Mouse (Mus musculus): ENCODE data around the gene Asphd2. TPM values are rescaled to one million over a fixed set of nuclear protein-coding genes. Genes with fewer than 3 reads are reported as not detected.

The Asphd2 gene
- 80.9 and 85.0 TPM in 2 replicates for polyA plus RNA-seq (2012; rRNA removed)

DNA sequence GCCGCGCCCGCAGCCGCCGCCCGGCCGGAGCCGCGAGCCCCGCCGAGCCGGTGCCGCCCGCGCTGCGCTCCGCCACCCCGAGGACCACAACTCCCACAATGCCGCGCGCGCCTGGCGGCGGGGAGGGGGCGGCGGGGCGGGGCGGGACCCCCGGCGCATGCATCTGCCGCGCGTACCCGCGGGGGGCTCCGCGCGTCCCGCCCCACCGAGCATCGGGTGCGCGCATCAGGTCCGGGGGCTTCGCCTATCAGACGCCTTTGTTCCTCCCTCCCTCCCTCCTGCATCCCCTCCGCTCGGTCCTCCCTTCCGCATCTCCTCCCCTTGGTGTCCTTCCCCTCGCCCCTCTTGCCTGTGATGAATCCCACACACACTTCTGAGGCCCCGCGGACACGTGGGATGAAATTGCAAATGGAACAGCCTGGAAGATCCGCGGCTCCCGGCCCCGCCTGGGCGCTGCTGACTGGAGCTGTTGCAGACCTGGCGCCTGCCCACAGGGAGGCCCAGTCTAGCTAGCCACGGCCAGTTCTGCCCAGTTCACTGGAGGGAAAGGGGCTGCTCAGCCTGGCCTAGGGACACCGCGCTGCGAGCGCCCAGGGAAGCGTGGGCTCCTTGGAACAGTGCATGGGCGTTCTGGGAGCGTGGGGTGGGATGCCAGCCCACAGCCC lies at the start of gene Asphd2:
TSS of gene Asphd2 (minus strand) at position 88 of the 665 bp plus-strand sequence.

DNA sequence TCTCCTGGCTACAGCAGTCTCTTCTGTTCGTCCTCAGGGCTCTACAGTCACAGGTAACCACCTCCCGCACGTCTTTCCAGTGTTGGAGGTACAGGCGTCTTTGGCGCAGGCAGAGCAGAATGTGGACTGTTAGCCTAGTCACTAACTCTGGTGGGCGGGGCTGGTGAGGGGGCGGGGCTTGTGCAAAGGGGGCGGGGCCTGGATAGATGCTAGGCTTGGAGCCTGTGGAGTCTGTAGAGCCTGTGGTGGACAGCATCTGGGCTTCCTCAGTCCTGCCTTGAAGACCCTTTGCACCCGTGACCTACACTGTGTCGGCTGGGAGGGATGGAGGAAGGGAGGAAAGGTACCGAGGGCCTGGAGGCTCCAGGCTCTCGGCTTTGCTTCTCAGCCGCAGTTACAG lies 38.8 kb downstream of the Asphd2 start, which contains the start of gene Gm6583:
TSS of gene Gm6583 (minus strand) at position 124 of the 400 bp plus-strand sequence.

DNA sequence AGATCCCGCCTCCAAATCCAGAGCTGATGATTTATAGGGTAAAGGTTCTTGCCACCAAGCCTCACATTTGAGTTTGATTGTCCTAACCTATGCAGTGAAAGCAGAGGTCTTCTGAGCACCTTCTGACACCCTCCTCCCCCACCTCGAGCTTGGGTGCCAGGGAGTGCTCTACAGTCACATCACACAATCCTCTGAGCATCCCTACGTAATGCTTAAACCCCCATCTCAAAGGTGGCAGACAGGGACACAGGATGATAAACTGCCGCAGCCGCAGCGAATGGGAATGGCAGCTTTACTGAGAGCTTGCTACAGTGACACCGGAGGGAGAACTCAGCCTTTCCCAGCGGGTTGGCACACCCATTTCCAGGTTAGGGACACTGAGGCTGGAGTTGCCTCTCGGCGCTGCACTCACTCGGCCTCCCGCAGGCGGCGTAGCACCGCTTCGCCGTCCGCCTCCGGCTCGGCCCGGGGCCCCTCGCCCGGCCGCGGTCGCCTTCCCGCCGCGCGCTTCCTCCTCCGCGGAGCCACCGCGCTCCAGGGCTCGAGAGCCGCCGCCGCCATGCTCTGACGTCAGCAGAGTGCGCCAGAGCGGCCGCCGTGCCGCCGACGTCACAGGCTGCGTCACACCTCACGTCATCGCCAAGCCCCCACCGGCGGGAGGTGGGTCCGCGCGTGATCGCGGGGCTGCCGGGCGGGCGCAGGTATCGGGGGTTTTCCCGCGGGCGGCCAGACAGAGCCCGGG lies 52.0 kb downstream of the Asphd2 start, which contains the start of the genes Srrd and Hps4:
TSS of gene Srrd (minus strand) at position 578 of the 742 bp plus-strand sequence.
TSS of gene Hps4 (plus strand) at position 621 of the 742 bp plus-strand sequence.

Other genes starting within 250 kb of the Asphd2 start
- 1.2 TPM in 2 replicates for gene Cryba4, start 142.3 kb downstream of the Asphd2 start, polyA plus RNA-seq (2012; rRNA removed)
- gene Crybb1, start 139.1 kb downstream of the Asphd2 start, polyA plus RNA-seq (2012; rRNA removed) = 0.76 and 1.1 TPM in 2 replicates
- 26.9 and 28.6 TPM in 2 replicates for gene Tpst2, start 118.2 kb downstream of the Asphd2 start, polyA plus RNA-seq (2012; rRNA removed)
- gene Tfip11, start 68.5 kb downstream of the Asphd2 start, polyA plus RNA-seq (2012; rRNA removed) = 37.8 and 40.4 TPM in 2 replicates
- gene Srrd, start 51.8 kb downstream of the Asphd2 start, polyA plus RNA-seq (2012; rRNA removed) = 75.4 and 76.0 TPM in 2 replicates
- 51.7 and 51.8 TPM in 2 replicates for gene Hps4, start 51.8 kb downstream of the Asphd2 start, polyA plus RNA-seq (2012; rRNA removed)
- 0.06 TPM in 1 of 2 replicates, not detected in the other for gene Gm6583, start 38.8 kb downstream of the Asphd2 start, polyA plus RNA-seq (2012; rRNA removed)
- not detected in 2 replicates for gene Gm6588, start 54.6 kb upstream of the Asphd2 start, polyA plus RNA-seq (2012; rRNA removed)
- 61.7 and 66.0 TPM in 2 replicates for gene Sez6l, start 182.3 kb upstream of the Asphd2 start, polyA plus RNA-seq (2012; rRNA removed)

Measured in central nervous system, embryonic 14 days (tissue).